Mouse (Mus musculus) bone marrow, adult 2 months (tissue): ENCODE measurements around the gene Sf3b2.

Experiments
- CTCF ChIP-seq: fragments of 200-500 bp; IDR thresholded peaks from 2 replicates; pipeline ENCODE4 v1.5.1; 2011; ENCODE audit warnings: low read length, control low read depth; ENCODE audit not compliant: control insufficient read depth, insufficient read depth
- POLR2A ChIP-seq: fragments of 200-500 bp; IDR thresholded peaks from 2 replicates; pipeline ENCODE4 v1.6.1; 2011; ENCODE audit warnings: low read depth, mild to moderate bottlenecking, control low read depth, low read length, borderline replicate concordance; ENCODE audit not compliant: control insufficient read depth

DNA sequence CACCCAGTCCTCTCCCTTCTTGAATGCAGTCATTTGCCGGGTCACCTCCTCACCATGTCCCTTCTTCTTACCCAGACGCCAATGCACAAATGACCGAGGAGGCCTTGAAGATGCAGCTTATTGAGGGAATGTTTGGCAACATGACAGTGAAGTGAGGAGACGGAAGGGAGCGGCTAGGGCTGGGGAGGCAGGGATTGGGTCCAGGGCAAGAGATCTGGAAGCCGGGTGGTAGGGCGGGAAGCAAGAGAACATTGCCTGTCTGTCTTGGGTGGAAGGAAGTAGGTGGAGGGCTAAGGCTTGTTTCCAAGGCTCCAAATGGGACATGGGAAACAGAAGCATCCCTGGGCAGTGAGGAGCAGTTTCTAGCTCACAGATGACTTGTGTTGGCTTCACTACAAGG, 46.1 kb upstream of the Sf3b2 start:
- TF ChIP-seq CTCF (no peak), POLR2A (no peak)
